Mouse (Mus musculus): ENCODE measurements around the gene Sema4a. TPM values are rescaled to one million over a fixed set of nuclear protein-coding genes. Genes with fewer than 3 reads are reported as not detected.

Gene Sema4a
- polyA plus RNA-seq, 1 experiment = 54.3 TPM

GRCm38 (mm10) chr3:88486043-88486442, 25.1 kb upstream of the Sema4a start:
- 77% methylated on average over 5 of the region's 5 CpGs for WGBS
- H3K4me1 ChIP-seq (ENCODE audit: control insufficient read depth, insufficient read depth, insufficient read length) = peaks cover 6% of the 10 kb centered on the region
- TF ChIP-seq POLR2A (IDR thresholded peaks at IDR 0.05; ENCODE audit: low read depth, low read length) = no peak
- peaks cover 4% of the 10 kb centered on the region; the same call in 1 of the 2 replicates for H3K27me3 ChIP-seq (ENCODE audit: control insufficient read depth, insufficient read depth, low read length)
- no peak for DNase-seq (ENCODE audit: low read depth in 1 of 2, low spot score in 2 of 2)
- H3K36me3 ChIP-seq (ENCODE audit: control insufficient read depth, insufficient read depth, low read length) = no peaks in the 10 kb centered on the region
- H3K27ac ChIP-seq (ENCODE audit: insufficient read depth, low read length) = no peak overlapping the region
- H3K4me3 ChIP-seq (ENCODE audit: extremely low read depth, insufficient read depth, insufficient read length) = no peak overlapping the region

DNA sequence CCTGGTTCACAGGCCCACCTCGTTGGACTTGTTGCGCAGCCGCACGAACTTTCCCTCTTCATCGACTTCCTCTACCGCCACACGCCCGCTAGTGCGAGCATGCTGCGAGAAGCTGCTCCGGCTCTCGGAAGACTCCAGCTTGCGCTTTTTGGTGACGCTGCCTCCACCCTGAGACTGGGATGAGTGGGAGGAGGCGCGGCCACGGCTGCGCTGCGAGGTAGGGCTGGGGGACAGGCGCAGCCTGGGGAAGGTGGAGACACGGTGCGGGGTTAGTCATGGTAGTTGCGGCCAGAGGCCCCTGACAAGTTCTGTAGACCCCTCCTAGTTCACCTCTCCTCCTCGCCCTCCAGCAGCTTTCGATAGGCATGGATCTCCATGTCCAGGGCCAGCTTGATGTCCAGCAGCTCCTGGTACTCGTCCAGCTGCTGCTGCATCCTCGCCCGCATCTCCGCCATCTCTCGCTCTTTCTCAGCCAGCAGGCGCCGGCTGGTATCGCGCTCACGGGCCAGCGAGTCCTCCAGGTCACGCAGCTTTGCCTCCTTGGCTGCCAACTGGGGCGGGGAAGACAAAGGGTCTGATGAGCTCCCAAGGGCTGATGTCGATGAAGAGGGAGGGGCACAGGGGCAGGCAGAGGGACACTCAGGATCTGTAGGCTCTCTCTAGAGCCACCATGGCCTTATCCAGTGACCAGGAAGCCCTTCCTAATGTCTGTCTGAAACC, 23.8 kb upstream of the Sema4a start:
- 39% methylated on average over 39 of the region's 39 CpGs for WGBS
- Histone ChIP-seq H3K36me3 (ENCODE audit: control insufficient read depth, insufficient read depth, low read length) (no peaks in the 10 kb centered on the region), H3K4me3 (ENCODE audit: extremely low read depth, insufficient read depth, insufficient read length) (peak overlapping the region; percentile 32), H3K27me3 (ENCODE audit: control insufficient read depth, insufficient read depth, low read length) (peaks cover 4% of the 10 kb centered on the region; the same call in 1 of the 2 replicates), H3K27ac (ENCODE audit: insufficient read depth, low read length) (no peak overlapping the region), H3K4me1 (ENCODE audit: control insufficient read depth, insufficient read depth, insufficient read length) (peaks cover 6% of the 10 kb centered on the region; the same call in 1 of the 2 replicates)
- DNase-seq (ENCODE audit: low read depth in 1 of 2, low spot score in 2 of 2) = no peak
- TF ChIP-seq POLR2A (IDR thresholded peaks at IDR 0.05; ENCODE audit: low read depth, low read length) (no peak), CTCF (IDR thresholded peaks at IDR 0.05; ENCODE audit: extremely low read depth, insufficient read depth, insufficient read length, insufficient replicate concordance) (no peak)

DNA sequence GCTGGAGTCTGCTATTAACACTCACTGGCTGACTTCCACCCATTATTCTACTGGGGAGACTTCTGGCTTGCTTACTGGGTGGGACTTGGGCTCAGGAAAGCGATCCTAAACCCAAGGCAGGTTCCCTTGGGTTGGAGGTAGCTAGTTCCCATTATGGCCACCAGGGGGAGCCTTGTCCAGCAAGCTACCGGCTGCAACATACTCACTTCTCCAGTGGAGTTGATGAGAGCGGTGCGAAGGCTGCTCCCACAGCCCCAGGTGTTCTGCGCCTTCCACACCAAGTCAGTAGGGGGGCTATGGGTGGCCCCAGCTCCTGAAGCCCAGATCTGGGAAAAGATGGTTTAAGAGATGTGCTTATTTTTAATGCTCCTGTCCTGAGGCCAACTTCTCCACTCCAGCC, 22.6 kb upstream of the Sema4a start:
- Histone ChIP-seq H3K36me3 (ENCODE audit: control insufficient read depth, insufficient read depth, low read length) (no peaks in the 10 kb centered on the region), H3K27me3 (ENCODE audit: control insufficient read depth, insufficient read depth, low read length) (peaks cover 4% of the 10 kb centered on the region; the same call in 1 of the 2 replicates), H3K4me3 (ENCODE audit: extremely low read depth, insufficient read depth, insufficient read length) (no peak overlapping the region), H3K27ac (ENCODE audit: insufficient read depth, low read length) (no peak overlapping the region), H3K4me1 (ENCODE audit: control insufficient read depth, insufficient read depth, insufficient read length) (peaks cover 6% of the 10 kb centered on the region; the same call in 1 of the 2 replicates)
- TF ChIP-seq CTCF (IDR thresholded peaks at IDR 0.05; ENCODE audit: extremely low read depth, insufficient read depth, insufficient read length, insufficient replicate concordance) (peak; percentile 87; the same call in 1 of the 2 replicates), POLR2A (IDR thresholded peaks at IDR 0.05; ENCODE audit: low read depth, low read length) (no peak)
- peak; percentile 57 to 70 for DNase-seq (ENCODE audit: low read depth in 1 of 2, low spot score in 2 of 2)
- WGBS = 4% methylated on average over 5 of the region's 5 CpGs

DNA sequence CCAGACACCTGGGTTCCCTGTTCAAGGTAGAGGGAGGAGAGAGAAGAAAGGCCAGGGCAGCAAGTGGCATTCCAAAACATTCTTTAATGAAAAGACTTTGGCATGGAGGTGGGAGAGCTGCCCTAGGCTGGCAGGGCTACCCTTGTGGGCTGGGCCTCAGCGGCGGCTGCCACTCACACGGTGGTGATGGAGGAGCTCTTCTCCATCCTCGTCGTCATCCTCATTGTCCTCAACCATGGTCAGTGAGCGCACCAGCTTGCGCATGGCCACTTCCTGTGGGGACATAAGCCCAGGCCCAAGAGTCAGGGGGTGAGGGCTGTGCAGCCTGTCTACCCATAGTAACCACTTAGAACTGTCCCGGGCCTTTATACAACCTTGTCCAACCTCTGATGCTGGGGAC, 22.2 kb upstream of the Sema4a start:
- DNase-seq (ENCODE audit: low read depth in 1 of 2, low spot score in 2 of 2) = no peak
- Histone ChIP-seq H3K4me1 (ENCODE audit: control insufficient read depth, insufficient read depth, insufficient read length) (peaks cover 6% of the 10 kb centered on the region; the same call in 1 of the 2 replicates), H3K4me3 (ENCODE audit: extremely low read depth, insufficient read depth, insufficient read length) (no peak overlapping the region), H3K27me3 (ENCODE audit: control insufficient read depth, insufficient read depth, low read length) (peaks cover 4% of the 10 kb centered on the region; the same call in 1 of the 2 replicates), H3K27ac (ENCODE audit: insufficient read depth, low read length) (no peak overlapping the region), H3K36me3 (ENCODE audit: control insufficient read depth, insufficient read depth, low read length) (no peaks in the 10 kb centered on the region)
- TF ChIP-seq CTCF (IDR thresholded peaks at IDR 0.05; ENCODE audit: extremely low read depth, insufficient read depth, insufficient read length, insufficient replicate concordance) (no peak), POLR2A (IDR thresholded peaks at IDR 0.05; ENCODE audit: low read depth, low read length) (no peak)
- WGBS = 76% methylated on average over 8 of the region's 8 CpGs

DNA sequence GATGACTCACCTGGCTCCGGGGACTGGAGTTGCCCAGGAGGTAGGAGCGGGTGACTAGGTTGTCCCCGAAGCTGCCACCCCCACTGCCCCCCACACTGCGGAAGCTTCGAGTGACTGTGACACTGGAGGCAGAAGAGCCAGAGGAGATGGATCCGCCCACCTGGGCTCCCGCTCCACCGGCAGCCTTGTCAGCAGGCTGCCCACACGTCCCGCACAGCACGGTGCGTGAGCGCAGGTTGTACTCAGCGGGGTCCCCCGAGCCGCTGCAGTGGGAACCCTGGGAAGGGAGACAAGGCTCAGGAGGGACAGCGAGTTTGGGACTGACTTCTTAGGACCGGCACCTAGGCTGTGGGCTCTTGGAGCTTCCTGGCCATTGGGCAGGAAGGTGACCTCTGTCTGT, 21.4 kb upstream of the Sema4a start:
- Histone ChIP-seq H3K4me1 (ENCODE audit: control insufficient read depth, insufficient read depth, insufficient read length) (peaks cover 6% of the 10 kb centered on the region; the same call in 1 of the 2 replicates), H3K36me3 (ENCODE audit: control insufficient read depth, insufficient read depth, low read length) (no peaks in the 10 kb centered on the region), H3K27me3 (ENCODE audit: control insufficient read depth, insufficient read depth, low read length) (peaks cover 4% of the 10 kb centered on the region; the same call in 1 of the 2 replicates), H3K4me3 (ENCODE audit: extremely low read depth, insufficient read depth, insufficient read length) (no peak overlapping the region), H3K27ac (ENCODE audit: insufficient read depth, low read length) (no peak overlapping the region)
- WGBS = 83% methylated on average over 18 of the region's 18 CpGs
- no peak for TF ChIP-seq POLR2A (IDR thresholded peaks at IDR 0.05; ENCODE audit: low read depth, low read length)
- TF ChIP-seq CTCF (IDR thresholded peaks at IDR 0.05; ENCODE audit: extremely low read depth, insufficient read depth, insufficient read length, insufficient replicate concordance) = no peak
- DNase-seq (ENCODE audit: low read depth in 1 of 2, low spot score in 2 of 2) = no peak

- peaks cover 6% of the 10 kb centered on the region; the same call in 1 of the 2 replicates for H3K4me1 ChIP-seq (ENCODE audit: control insufficient read depth, insufficient read depth, insufficient read length)
- no peaks in the 10 kb centered on the region for H3K36me3 ChIP-seq (ENCODE audit: control insufficient read depth, insufficient read depth, low read length)
- WGBS = 54% methylated on average over 8 of the region's 8 CpGs
- TF ChIP-seq CTCF (IDR thresholded peaks at IDR 0.05; ENCODE audit: extremely low read depth, insufficient read depth, insufficient read length, insufficient replicate concordance) (no peak), POLR2A (IDR thresholded peaks at IDR 0.05; ENCODE audit: low read depth, low read length) (no peak)
- DNase-seq (ENCODE audit: low read depth in 1 of 2, low spot score in 2 of 2) = no peak
- H3K4me3 ChIP-seq (ENCODE audit: extremely low read depth, insufficient read depth, insufficient read length) = no peak overlapping the region
- peaks cover 4% of the 10 kb centered on the region; the same call in 1 of the 2 replicates for H3K27me3 ChIP-seq (ENCODE audit: control insufficient read depth, insufficient read depth, low read length)
- H3K27ac ChIP-seq (ENCODE audit: insufficient read depth, low read length) = no peak overlapping the region
Observed at GRCm38 (mm10) chr3:88481372-88482040, 20.5 kb upstream of the Sema4a start.
